Mouse (Mus musculus) kidney, postnatal 25 days (tissue): Measurements from ENCODE around the gene Hist3h2a.

Source experiments
- DNase-seq, 2 experiments: peaks; one replicate each; pipeline ENCODE4 v3.0.0; 2021; ENCODE audit warnings: mixed read lengths in 2 of 2

Gene Hist3h2a

DNA sequence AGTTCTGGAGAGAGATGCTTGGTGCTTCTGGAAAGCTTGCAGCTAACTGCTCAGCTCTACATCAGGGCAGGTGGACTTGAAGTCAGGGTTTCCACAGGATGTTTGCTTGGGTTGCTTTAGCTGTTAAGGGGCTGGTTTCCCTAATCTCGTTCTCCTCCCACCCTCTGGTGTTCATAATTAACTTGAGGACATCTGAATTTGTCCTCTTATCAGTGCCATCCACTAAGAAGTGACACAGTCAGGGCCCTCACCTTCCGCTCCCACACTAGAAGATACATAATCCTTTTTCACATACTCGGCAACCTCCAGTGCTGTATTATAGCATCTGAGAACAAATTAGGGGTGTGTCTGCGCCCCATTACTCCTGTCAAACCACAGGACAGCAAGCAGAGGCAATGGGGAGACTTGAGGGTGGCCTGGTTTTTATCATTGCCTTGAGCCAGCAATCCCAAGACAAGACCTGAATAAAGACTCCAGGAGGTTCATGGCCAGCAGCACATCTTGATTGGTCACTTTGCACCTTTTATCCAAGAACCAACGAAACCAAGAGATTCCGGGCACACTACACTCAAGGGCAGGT lies 38.7 kb downstream of the Hist3h2a start:
- no peak for DNase-seq

DNA sequence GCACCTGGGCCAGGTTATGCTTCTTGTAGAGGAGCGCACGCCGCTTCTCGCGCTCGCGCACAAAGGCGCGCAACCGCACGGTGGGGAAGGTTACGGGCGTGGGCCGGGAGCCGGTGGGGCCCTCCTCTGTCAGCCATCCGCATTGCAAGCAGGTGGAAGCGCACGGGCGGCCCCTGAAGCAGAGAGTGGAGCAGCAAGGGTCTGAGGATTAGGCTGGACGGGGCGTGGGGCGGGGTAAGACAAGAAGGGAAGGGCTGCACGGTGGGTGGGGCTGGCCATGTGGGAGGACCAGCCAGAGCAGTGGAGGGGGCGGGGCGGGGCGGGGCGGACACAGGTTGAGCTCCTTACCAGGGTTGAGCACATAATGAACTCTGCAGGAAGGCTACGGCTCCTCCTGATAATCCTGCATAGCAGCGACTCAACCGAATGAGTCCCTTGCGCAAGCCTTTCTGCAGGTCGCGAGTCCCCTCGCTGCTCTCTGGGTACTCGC lies 39.9 kb downstream of the Hist3h2a start:
- peak; percentile 69 to 88 for DNase-seq

DNA sequence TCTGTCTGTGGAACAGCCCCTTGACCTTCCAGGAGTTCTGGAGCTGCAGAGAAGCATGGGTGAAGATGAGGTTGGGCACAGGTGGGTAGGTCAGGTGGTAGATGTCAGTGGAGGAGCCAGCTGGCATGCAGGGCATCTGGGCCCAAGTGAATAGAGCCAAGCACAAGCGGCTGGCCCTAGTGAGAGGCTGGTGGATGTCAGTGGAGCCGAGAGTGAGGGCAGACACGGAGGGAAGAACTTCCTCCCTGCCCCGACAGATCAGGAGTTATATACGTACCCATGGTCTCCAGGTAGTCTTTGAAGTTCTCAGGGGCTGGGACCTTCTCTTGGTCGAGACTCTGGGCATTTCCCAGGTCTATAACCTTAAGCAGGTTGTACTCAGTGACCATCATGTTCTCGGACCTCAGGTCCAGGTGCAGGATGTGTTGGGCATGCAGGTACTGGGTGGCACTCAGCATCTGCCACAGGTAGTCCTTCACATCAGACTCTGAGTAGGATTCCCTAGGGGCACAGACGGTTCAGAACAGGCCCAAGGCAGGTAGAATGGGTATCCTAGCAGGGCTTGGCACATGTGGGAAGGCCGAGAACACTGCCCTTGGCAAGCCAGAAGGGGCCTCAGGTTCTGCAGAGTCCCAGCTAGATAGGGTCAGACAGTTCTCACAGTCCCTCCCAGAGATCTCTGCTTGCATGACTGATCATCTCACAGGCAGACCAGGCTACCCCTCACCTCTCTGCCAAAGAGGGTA lies 40.7 kb downstream of the Hist3h2a start:
- peak in 1 of 2 experiments; percentile 33 for DNase-seq

DNA sequence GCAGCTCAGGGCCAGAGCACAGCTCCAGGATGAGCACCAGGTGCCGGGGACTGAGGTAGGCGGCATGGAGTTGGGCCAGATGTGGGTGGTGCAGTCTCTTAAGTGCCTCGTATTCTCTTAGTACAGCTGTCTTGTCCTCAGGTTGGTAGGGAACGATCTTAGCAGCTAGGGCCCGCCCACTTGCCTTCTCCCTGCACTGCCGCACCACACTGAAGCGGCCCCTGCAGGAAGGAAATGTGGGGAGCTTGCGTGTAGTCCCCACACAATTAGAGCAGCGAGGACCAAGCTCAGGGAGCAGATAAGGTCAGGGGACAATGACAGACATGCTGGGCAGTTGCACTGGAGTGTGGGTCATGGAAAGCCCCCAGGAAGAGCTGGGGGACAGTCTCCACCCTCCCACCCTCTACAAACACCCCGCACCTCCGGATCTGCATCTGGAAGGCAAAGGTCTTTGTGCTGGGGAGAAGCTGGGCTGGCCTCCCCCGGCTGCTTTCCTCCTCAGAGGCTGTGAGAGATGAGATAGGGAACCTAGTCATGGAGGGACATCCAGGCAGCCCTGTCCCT lies 41.4 kb downstream of the Hist3h2a start:
- DNase-seq, result peak in 1 of 2 experiments; percentile 26

DNA sequence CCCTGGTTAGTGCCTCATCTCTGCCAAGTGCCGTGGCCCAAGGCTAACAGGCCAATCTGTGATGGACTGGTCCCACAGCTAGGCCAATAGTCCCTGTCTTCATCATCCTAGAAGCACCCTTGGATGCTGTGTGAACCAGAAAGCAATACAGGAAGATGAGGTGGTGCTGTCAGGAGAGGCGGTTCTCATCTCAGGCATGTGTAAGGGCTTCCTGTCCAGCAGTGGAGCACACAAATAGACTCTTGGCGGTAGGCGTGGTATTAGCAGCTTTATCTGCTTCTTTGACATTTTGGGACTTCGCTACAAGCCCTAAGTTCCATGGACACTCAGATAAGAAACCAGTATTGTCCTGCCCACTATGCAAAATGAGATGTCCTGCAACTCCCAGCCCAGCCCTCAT lies 43.1 kb downstream of the Hist3h2a start:
- DNase-seq, result no peak

DNA sequence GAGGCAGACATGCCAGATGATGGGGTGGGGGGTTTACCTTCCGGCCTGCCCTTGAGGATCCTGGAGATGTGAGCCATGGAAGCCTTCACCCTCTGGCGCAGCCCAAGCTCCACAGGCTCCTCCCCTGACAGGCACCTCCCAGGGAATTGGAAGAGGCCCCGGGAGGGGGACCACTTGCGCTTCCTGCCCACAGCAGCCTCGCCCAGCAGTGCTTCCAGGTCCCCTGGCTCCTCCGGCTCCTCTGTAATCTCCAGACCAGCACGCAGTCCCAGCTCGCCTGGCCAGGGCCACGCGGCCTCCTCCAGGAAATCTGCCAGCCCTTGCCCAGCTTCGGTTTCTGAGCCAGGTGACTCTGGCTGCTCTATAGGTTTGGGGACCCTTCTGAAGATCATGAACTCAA lies 44.7 kb downstream of the Hist3h2a start:
- no peak for DNase-seq

DNA sequence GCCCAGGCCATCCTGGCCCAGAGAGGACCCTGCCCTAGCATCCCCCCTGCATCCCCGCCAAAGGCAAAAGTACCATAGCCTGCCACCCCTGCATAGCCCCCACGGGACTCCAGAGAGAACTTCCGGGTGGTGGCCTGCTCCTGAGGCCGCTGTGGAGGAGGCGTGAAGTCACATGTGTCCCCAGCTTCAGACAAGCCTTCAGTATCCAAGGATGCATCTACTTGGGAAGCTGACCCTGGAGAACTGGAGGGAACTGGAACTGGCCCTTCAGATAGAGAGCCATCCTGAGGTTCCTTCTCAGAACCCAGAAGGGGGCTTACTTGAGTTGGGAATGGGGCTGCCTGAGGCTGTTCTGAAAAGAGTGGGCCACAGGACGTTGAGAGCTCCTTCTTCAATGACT lies 45.3 kb downstream of the Hist3h2a start:
- DNase-seq, result no peak

DNA sequence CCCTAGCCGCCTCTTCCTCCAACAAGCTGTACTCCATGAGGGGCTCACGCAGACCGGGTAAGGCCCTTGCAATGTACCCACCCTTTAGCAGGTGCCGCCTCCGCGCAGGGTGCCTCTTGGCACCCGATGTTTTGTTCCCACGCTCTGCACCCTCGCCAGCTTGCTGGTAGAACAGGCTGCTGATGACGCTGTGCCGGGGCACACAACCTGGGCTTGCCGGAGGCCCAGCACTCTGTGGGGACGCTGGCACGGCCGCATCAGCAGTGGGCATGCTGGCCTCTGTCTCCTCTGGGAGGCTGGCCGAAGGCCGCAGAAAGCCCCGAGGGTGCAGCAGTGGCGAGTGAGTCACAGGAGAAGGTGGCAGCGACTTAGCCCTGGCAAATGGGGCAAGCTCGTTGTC lies 46.1 kb downstream of the Hist3h2a start:
- DNase-seq, result peak in 1 of 2 experiments; percentile 25

DNA sequence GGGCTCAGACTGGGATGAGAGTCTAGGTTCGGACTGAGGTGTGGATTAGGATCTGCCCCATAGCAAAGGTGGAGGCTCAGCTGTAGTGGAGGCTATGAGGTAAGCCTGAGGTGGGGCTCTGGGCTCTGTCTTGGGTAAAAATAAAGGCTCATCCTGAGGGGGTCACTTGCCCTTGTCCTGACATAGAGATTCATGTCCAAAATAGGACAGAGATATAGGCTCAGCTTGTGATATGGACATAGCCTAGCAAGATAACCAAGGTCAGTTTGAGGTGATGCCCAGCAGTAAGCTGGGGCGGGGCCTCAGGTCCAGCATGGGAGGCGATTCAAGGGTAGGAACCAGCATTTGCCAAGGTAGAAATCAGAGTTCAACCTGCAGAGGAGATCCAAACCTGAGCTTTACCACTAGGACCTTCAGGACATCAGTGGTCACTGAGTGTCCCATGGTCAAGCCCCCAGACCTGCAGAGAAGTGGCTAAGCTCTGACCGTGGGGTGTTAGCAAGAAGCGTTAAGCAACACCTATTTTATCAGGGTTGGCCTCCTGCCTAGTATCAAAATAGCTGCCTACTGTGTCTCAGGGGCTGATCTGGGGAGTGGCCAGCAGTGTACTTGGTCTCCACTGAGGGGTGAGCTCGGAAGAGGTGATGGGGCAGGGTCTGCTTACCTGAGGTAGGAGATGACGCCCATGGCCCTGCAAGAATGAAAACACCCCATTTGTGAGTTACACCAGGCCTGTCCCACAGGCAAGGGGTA lies 48.0 kb downstream of the Hist3h2a start:
- no peak for DNase-seq
